Mouse (Mus musculus) myocyte (in vitro differentiated cells): ENCODE data around the gene Fam210b.

Experiments used
- MYOG ChIP-seq, 3 experiments: IDR thresholded peaks; one replicate each; pipeline ENCODE4 v1.6.1; 2011; ENCODE audit warnings: control low read depth in 2 of 3, low read depth in 2 of 3, mild to moderate bottlenecking in 2 of 3; ENCODE audit not compliant: insufficient read length in 2 of 3, control insufficient read depth in 1 of 3, insufficient read depth in 1 of 3
- TCF12 ChIP-seq: IDR thresholded peaks from one replicate; pipeline ENCODE4 v1.6.1; 2011; ENCODE audit warnings: mild to moderate bottlenecking, control low read depth; ENCODE audit not compliant: poor library complexity, insufficient read depth, severe bottlenecking

DNA sequence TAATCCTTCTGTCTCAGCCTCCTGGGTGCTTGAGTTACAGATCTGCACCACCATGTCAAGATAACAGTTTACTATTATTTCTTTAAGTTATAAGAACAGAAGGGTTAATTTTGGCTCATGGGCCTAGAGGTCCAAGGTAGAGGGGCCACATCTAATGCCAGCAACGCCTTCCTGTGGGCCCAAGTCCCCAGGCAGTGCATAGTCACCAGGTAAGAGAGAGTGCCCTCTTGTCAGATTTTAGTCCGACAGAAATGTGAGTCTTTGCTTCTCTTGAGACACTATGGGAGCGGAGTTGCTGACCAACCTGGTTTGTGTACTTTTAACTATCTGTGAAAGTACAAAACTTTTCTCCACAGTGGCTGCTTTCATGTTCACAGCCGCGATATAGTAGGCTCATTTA is 696 bp upstream of the Fam210b start:
- no peak for TF ChIP-seq MYOG (IDR thresholded peaks at IDR 0.05; ENCODE audit: control insufficient read depth in 1 of 3, insufficient read depth in 1 of 3, insufficient read length in 2 of 3, low read depth in 2 of 3)
- TF ChIP-seq TCF12: no peak
